Mouse (Mus musculus): Measurements from ENCODE around the gene Syt1. TPM values are rescaled to one million over a fixed set of nuclear protein-coding genes. Genes with fewer than 3 reads are reported as not detected.

The Syt1 gene
- polyA plus RNA-seq (2012; rRNA removed; ENCODE audit: low replicate concordance): 0.33 TPM in 1 of 2 replicates, not detected in the other

DNA sequence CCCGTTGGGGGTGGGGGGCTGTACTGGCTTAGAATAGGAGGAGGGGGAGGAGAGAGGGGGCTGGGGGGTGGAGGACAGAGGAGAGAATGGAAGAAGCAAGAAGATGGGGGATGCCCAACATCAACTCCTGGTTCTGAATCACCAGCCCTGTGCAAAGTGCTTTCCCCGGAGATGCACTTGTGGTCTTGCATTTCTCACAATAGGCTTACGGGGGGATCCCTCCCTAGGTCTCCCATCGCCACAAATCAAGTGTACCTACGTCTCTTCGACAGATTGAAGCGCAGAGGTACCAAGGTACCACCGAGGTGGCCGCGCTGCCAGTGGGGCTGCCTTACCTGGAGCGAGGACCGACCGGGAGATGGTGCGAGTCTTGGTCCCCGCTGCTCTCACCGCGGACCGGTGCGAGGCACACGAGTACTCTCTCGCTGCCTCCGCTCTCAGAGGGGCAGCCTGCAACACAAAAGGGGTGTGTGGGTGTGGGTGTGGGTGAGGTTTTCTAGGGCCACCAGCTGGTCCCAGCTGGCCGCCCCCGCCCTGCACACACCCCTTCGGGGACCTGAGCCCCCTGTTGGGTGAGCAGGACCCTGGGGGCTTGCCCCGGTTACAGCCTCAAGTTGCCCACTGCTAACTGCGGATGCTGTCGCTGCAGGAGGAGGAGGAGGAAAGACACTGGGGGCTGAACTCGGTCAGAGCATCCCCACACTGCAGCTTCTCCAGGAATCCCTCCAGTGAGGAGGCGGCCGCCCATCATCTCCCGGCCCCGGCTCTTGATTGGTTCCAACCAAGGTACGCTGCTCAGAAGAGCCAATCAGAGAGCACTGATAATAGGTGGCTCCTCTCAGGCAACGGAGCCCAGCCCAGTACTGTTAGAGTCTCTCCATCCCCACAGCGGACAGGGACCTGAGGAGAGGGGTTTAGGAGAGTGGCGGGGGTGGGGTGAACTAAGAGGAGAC is at the start of gene Syt1:
Gene Syt1, minus strand, starts transcription at position 742 of the 953 bp plus-strand sequence.

DNA sequence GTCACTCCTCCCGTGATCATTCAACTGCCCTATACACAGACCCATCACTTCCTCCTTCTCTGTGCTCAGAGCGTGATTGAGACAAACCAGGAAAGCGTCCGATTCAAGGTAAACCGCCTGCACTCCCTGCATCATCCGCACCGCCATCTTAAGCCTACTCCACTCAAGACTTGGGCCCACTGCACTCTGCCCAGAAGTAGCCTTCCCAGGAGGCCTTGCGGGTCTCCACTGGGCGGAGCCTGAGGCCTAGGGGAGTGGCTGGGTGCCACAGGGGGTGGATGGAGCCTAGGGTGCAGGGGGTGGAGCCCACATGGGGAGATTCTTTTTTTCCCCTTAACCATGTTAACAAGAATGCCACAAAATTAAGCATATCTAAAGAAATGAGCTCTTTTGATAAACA is 310.8 kb downstream of the Syt1 start, which contains the start of gene Gm5136:
Gene Gm5136, minus strand, starts transcription at position 215 of the 400 bp plus-strand sequence.

Data from subcutaneous adipose tissue, adult 2 months (tissue).